Mouse (Mus musculus) kidney, adult 2 months (tissue): ENCODE measurements around the gene 1110008P14Rik. TPM values are rescaled to one million over a fixed set of nuclear protein-coding genes. Genes with fewer than 3 reads are reported as not detected.

Experiments used
- DNase-seq: peaks from one replicate; pipeline ENCODE4 v3.0.0; 2021
- H3K27ac ChIP-seq: fragments of 200-500 bp; 2 replicates; pipeline ENCODE4 v1.5.1; 2012; ENCODE audit warnings: low read depth, low read length, control low read depth, inconsistent platforms; ENCODE audit not compliant: insufficient read depth
- H3K27me3 ChIP-seq: fragments of 200-500 bp; replicated peaks from 2 replicates; pipeline ENCODE4 v1.6.1; 2012; ENCODE audit warnings: mild to moderate bottlenecking, moderate library complexity, low read length, inconsistent platforms; ENCODE audit not compliant: control insufficient read depth, insufficient read depth
- H3K36me3 ChIP-seq: fragments of 200-500 bp; 2 replicates; pipeline ENCODE4 v1.6.1; 2012; ENCODE audit warnings: mild to moderate bottlenecking, moderate library complexity, low read length, inconsistent platforms; ENCODE audit not compliant: control insufficient read depth, insufficient read depth
- H3K4me1 ChIP-seq: fragments of 200-500 bp; 2 replicates; pipeline ENCODE4 v1.6.1; 2011; ENCODE audit warnings: low read length; ENCODE audit not compliant: control insufficient read depth, insufficient read depth
- H3K4me3 ChIP-seq: fragments of 200-500 bp; 2 replicates; pipeline ENCODE4 v1.5.1; 2011; ENCODE audit warnings: mild to moderate bottlenecking, low read depth, low read length, control low read depth; ENCODE audit not compliant: insufficient read depth
- CTCF ChIP-seq: fragments of 200-500 bp; conservative IDR thresholded peaks from 2 replicates; pipeline ENCODE4 v1.5.1; 2011; ENCODE audit warnings: low read depth, mild to moderate bottlenecking, control low read depth, low read length, moderate library complexity, mixed read lengths; ENCODE audit not compliant: insufficient read depth, insufficient read length
- POLR2A ChIP-seq: fragments of 200-500 bp; IDR thresholded peaks from one replicate; pipeline ENCODE4 v1.6.1; 2011; ENCODE audit warnings: low read depth, low read length, control low read depth
- WGBS: fragments of 180-500 bp; shearing (Covaris S2); methylation state at CpG from one replicate; pipeline ENCODE4 v1.1.7; 2018; 5-methylcytosine and 5-hydroxymethylcytosine counted together
- polyA plus RNA-seq: library from polyadenylated mRNA; depleted of rRNA; stranded (reverse); fragments of >200 nt; gene quantifications from 2 replicates; pipeline ENCODE4 v1.2.3, GENCODE M21; 2012

The 1110008P14Rik gene
- polyA plus RNA-seq, 1 experiment, result 182 TPM

DNA sequence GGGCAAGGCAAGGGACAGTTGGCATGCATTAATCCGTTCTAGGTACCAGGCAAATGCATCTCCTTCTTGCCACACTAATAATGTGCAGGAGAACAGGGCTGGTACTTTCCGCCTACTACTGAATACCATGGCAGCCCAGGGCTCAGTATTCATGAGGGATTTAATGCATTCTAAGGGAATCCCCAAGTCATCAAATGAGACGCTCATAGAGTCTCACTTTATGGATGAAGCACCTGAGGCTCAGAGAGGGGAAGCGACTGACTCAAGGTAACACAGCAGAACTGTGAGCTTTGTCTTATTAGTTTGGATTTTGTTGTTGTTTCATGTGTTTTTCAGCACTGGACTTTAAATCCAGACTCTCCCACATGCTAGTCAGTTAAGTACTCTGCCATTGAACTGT, 39.7 kb downstream of the 1110008P14Rik start:
- Histone ChIP-seq H3K27ac (no peak overlapping the region), H3K4me1 (no peaks in the 10 kb centered on the region), H3K4me3 (no peak overlapping the region), H3K36me3 (no peaks in the 10 kb centered on the region), H3K27me3 (no peaks in the 10 kb centered on the region)
- no peak for DNase-seq
- no peak for TF ChIP-seq POLR2A
- TF ChIP-seq CTCF, result no peak
- 92% methylated on average over 4 of the region's 4 CpGs for WGBS

GRCm38 (mm10) chr2:32341634-32341939, 40.2 kb downstream of the 1110008P14Rik start:
- H3K27me3 ChIP-seq, result no peaks in the 10 kb centered on the region
- H3K36me3 ChIP-seq, result no peaks in the 10 kb centered on the region
- DNase-seq, result no peak
- no peaks in the 10 kb centered on the region for H3K4me1 ChIP-seq
- H3K4me3 ChIP-seq, result no peak overlapping the region
- TF ChIP-seq CTCF (no peak), POLR2A (no peak)
- 90% methylated on average over 4 of the region's 4 CpGs for WGBS
- no peak overlapping the region for H3K27ac ChIP-seq

DNA sequence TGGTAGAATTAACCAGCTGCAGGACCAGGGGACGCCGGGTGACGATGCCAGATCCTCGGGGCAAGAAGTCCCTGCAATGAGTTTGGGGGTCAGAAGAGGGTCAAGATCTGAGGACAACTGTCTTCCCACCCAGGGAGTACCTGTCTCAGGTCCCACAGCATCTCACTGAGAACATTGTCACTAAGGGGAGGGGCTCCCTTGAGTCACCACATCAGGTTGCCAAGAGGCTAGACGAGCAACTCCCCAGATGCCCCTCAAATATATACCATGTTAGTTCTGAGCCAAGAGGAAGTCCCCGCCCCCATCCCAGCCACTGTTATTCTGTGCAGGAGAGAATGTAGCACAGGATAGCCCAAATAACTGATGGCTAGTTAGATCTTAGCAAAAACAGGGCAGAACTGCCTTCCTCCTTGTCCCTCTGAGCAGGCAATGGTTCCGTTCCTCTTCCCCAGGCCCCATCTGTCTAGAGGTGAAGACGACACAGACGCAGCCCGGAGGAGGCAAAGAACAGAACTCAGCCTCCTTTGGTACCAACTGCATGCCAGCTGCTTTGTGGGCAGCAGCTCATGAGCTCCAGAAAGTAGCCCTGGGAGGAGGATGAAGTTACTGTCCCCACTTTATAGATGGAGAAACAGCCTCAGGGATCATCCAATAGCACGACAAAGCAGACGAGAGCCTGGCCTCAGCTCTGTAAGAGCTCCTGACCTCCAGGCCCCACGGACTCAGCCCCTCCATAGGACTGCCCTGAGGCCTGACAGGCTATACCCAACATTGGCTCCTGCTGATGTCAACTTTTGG, 40.7 kb downstream of the 1110008P14Rik start:
- no peaks in the 10 kb centered on the region for H3K36me3 ChIP-seq
- no peaks in the 10 kb centered on the region for H3K4me1 ChIP-seq
- no peak for TF ChIP-seq POLR2A
- DNase-seq, result no peak
- no peak overlapping the region for H3K27ac ChIP-seq
- H3K4me3 ChIP-seq, result no peak overlapping the region
- H3K27me3 ChIP-seq, result no peaks in the 10 kb centered on the region
- 83% methylated on average over 13 of the region's 13 CpGs for WGBS

- no peaks in the 10 kb centered on the region for H3K27me3 ChIP-seq
- no peak overlapping the region for H3K4me3 ChIP-seq
- H3K36me3 ChIP-seq, result no peaks in the 10 kb centered on the region
- H3K4me1 ChIP-seq, result no peaks in the 10 kb centered on the region
- no peak for TF ChIP-seq POLR2A
- no peak for TF ChIP-seq CTCF
- WGBS, result 51% methylated on average over 26 of the region's 26 CpGs
- H3K27ac ChIP-seq, result no peak overlapping the region
- peak; percentile 36 for DNase-seq
These were observed 41.7 kb downstream of the 1110008P14Rik start for GRCm38 (mm10) chr2:32339912-32340642.

DNA sequence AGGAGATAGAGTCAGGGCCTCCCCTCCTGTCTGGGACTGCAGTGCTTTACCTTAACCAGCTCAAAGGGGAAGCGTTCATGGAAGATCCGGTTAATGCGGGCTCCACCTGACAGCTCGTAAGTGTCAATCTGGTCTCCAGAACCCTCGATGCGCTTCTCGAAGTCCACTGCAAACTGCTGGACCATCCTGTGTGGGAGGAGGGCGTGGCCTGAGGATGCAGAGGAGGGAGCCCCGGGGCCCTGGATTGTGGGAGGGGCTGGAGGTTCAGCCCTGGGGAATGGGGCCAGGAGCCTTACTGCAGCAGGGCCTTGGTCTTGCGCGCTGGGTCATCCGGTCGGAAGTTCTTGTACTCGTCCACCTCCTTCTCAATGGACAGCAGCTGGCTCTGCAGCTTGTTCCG, 45.9 kb downstream of the 1110008P14Rik start:
- WGBS, result 42% methylated on average over 15 of the region's 15 CpGs
- no peak for DNase-seq
- TF ChIP-seq CTCF (no peak), POLR2A (no peak)
- Histone ChIP-seq H3K4me1 (no peaks in the 10 kb centered on the region), H3K27ac (no peak overlapping the region), H3K27me3 (no peaks in the 10 kb centered on the region), H3K4me3 (no peak overlapping the region), H3K36me3 (no peaks in the 10 kb centered on the region)

DNA sequence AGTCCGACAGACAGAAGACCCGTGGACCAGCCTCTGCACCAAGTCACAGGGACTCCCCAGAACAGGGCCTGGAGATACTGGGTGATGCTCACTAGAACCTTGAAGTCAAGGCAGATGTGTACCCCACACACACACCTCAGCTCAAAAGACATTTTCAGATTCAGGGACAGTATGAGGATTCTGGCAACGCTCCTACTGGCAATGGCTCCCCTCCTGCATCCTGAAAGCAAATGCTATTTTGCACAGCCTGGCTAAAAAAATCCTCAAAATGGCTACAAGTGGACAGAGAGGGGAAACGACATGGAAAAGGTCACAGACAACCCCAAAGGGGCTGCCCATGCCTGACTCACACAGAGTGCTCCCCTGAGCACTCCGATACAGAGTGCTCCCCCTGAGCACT, 49.6 kb downstream of the 1110008P14Rik start:
- WGBS, result 89% methylated on average over 5 of the region's 5 CpGs
- H3K27me3 ChIP-seq, result no peaks in the 10 kb centered on the region

GRCm38 (mm10) chr2:32329531-32329930, 52.2 kb downstream of the 1110008P14Rik start:
- no peaks in the 10 kb centered on the region for H3K4me1 ChIP-seq
- TF ChIP-seq CTCF, result no peak
- no peak for TF ChIP-seq POLR2A
- no peaks in the 10 kb centered on the region for H3K27me3 ChIP-seq
- H3K4me3 ChIP-seq, result no peak overlapping the region
- 65% methylated on average over 6 of the region's 6 CpGs for WGBS
- DNase-seq, result no peak
- no peaks in the 10 kb centered on the region for H3K36me3 ChIP-seq
- no peak overlapping the region for H3K27ac ChIP-seq

More for the DNA sequence above, 49.6 kb downstream of the 1110008P14Rik start:
- no peak for TF ChIP-seq POLR2A
- TF ChIP-seq CTCF, result no peak
- no peak overlapping the region for H3K27ac ChIP-seq
- H3K36me3 ChIP-seq, result no peaks in the 10 kb centered on the region
- H3K4me1 ChIP-seq, result no peaks in the 10 kb centered on the region
- DNase-seq, result no peak
- H3K4me3 ChIP-seq, result no peak overlapping the region
